Comparison of ENCODE assay signal across 23 mouse cellular contexts in genomic region chr11:79086787-79087186, GRCm38 (mm10). TPM values are rescaled to one million over a fixed set of nuclear protein-coding genes. Genes with fewer than 3 reads are reported as not detected.
A peak's percentile ranks its signal among the peaks of the same experiment; 100 is the strongest.
DNase-seq lines count a peak whose midpoint lies in the region; ATAC-seq lines count a peak whose summit lies in the region.
"Had no signal": no experiment of that assay in that cellular context is flagged by ENCODE, and none has a peak within 500 bp of the region (broad histone marks: within the 10 kb centered on the region; RNA-seq: fewer than 3 reads in every experiment).

No protein-coding gene starts in this region.

- WGBS in intestine, embryonic 16.5 days = 77% methylated on average over 12 of the region's 12 CpGs
- WGBS in intestine, embryonic 15.5 days = 84% methylated on average over 12 of the region's 12 CpGs
- 94% methylated on average over 12 of the region's 12 CpGs for WGBS in midbrain, embryonic 10.5 days
- 90% methylated on average over 12 of the region's 12 CpGs for WGBS in midbrain, embryonic 15.5 days

- H3K9me3 ChIP-seq in intestine, embryonic 16.5 days (ENCODE audit: control insufficient read depth, low read length) = no peaks in the 10 kb centered on the region
- no peaks in the 10 kb centered on the region for H3K9me3 ChIP-seq in intestine, embryonic 15.5 days
- no peaks in the 10 kb centered on the region for H3K9me3 ChIP-seq in midbrain, embryonic 10.5 days (replicated peaks)
- no peaks in the 10 kb centered on the region for H3K9me3 ChIP-seq in midbrain, embryonic 15.5 days
- H3K9me3 ChIP-seq in megakaryocyte, embryonic 14.5 days = no peaks in the 10 kb centered on the region
- H3K9me3 ChIP-seq: embryonic facial prominence, embryonic 12.5 days; forebrain, embryonic 13.5 days; liver, embryonic 13.5 days; midbrain, embryonic 12.5 days had no signal

- no peak overlapping the region for H3K9ac ChIP-seq in intestine, embryonic 16.5 days (ENCODE audit: low read depth, low read length)
- H3K9ac ChIP-seq in intestine, embryonic 15.5 days = no peak overlapping the region
- H3K9ac ChIP-seq in midbrain, embryonic 15.5 days = no peak overlapping the region
- H3K9ac ChIP-seq: embryonic facial prominence, embryonic 12.5 days; forebrain, embryonic 13.5 days; hindbrain, embryonic 14.5 days; liver, embryonic 13.5 days; midbrain, embryonic 12.5 days had no signal

- H3K27me3 ChIP-seq in intestine, embryonic 16.5 days (replicated peaks; ENCODE audit: control insufficient read depth, insufficient read depth, low read length) = no peaks in the 10 kb centered on the region
- no peaks in the 10 kb centered on the region for H3K27me3 ChIP-seq in intestine, embryonic 15.5 days (replicated peaks)
- no peaks in the 10 kb centered on the region for H3K27me3 ChIP-seq in midbrain, embryonic 10.5 days (ENCODE audit: low read depth, poor library complexity, severe bottlenecking)
- no peaks in the 10 kb centered on the region for H3K27me3 ChIP-seq in midbrain, embryonic 15.5 days (replicated peaks)
- no peaks in the 10 kb centered on the region for H3K27me3 ChIP-seq in megakaryocyte, embryonic 14.5 days (replicated peaks)
- H3K27me3 ChIP-seq: embryonic facial prominence, embryonic 12.5 days; forebrain, embryonic 13.5 days; midbrain, embryonic 12.5 days had no signal

- no peak overlapping the region for H3K4me3 ChIP-seq in intestine, embryonic 16.5 days (ENCODE audit: low read length)
- no peak overlapping the region for H3K4me3 ChIP-seq in intestine, embryonic 15.5 days (replicated peaks)
- H3K4me3 ChIP-seq in midbrain, embryonic 10.5 days = no peak overlapping the region
- no peak overlapping the region for H3K4me3 ChIP-seq in midbrain, embryonic 15.5 days
- H3K4me3 ChIP-seq in megakaryocyte, embryonic 14.5 days (replicated peaks) = peak overlapping the region; percentile 29
- H3K4me3 ChIP-seq: embryonic facial prominence, embryonic 12.5 days; forebrain, embryonic 13.5 days; liver, embryonic 13.5 days; midbrain, embryonic 12.5 days had no signal

- ATAC-seq in intestine, embryonic 16.5 days = peak; percentile 36
- no peak for ATAC-seq in intestine, embryonic 15.5 days
- ATAC-seq in midbrain, embryonic 15.5 days (replicated peaks) = no peak
- ATAC-seq: forebrain, embryonic 13.5 days had no signal

- no peak overlapping the region for H3K27ac ChIP-seq in intestine, embryonic 16.5 days (ENCODE audit: low read length)
- H3K27ac ChIP-seq in intestine, embryonic 15.5 days = no peak overlapping the region
- peak overlapping the region; percentile 28; the same call in 1 of the 2 replicates for H3K27ac ChIP-seq in midbrain, embryonic 10.5 days (replicated peaks)
- no peak overlapping the region for H3K27ac ChIP-seq in midbrain, embryonic 15.5 days
- H3K27ac ChIP-seq: embryonic facial prominence, embryonic 12.5 days; forebrain, embryonic 13.5 days; hindbrain, embryonic 14.5 days; kidney, postnatal 0 days; midbrain, embryonic 12.5 days had no signal

- no peak for DNase-seq in midbrain, embryonic 10.5 days (ENCODE audit: low spot score)
- DNase-seq in thymus, adult 18-20 months = no peak
- no peak for DNase-seq in thymus, postnatal 25 days
- DNase-seq: adrenal gland, adult 2 months; cerebellum, adult 18-20 months; cerebellum, postnatal 14 days; gastrocnemius, postnatal 25 days; heart, postnatal 4 days; kidney, adult 11 months; left cerebral cortex, postnatal 4 days; liver, embryonic 13.5 days; lung, postnatal 4 days; right cerebral cortex, postnatal 25 days; thymus, postnatal 14 days had no signal

- H3K36me3 ChIP-seq in intestine, embryonic 16.5 days (ENCODE audit: control insufficient read depth, insufficient read depth, low read length) = no peaks in the 10 kb centered on the region
- no peaks in the 10 kb centered on the region for H3K36me3 ChIP-seq in intestine, embryonic 15.5 days
- H3K36me3 ChIP-seq in midbrain, embryonic 10.5 days = no peaks in the 10 kb centered on the region
- H3K36me3 ChIP-seq in midbrain, embryonic 15.5 days (replicated peaks) = no peaks in the 10 kb centered on the region
- peaks cover 78% of the 10 kb centered on the region for H3K36me3 ChIP-seq in megakaryocyte, embryonic 14.5 days (replicated peaks; ENCODE audit: low read length)
- H3K36me3 ChIP-seq: embryonic facial prominence, embryonic 12.5 days; liver, embryonic 13.5 days; midbrain, embryonic 12.5 days had no signal

- H3K4me2 ChIP-seq in intestine, embryonic 16.5 days (ENCODE audit: low read depth, low read length) = no peak overlapping the region
- no peak overlapping the region for H3K4me2 ChIP-seq in intestine, embryonic 15.5 days (replicated peaks)
- H3K4me2 ChIP-seq in midbrain, embryonic 15.5 days = no peak overlapping the region
- H3K4me2 ChIP-seq: embryonic facial prominence, embryonic 12.5 days; forebrain, embryonic 13.5 days; hindbrain, embryonic 14.5 days; liver, embryonic 13.5 days; midbrain, embryonic 12.5 days had no signal

- H3K4me1 ChIP-seq in intestine, embryonic 16.5 days (ENCODE audit: control insufficient read depth, insufficient read depth, low read length) = peaks cover 50% of the 10 kb centered on the region
- H3K4me1 ChIP-seq in intestine, embryonic 15.5 days (replicated peaks) = peaks cover 35% of the 10 kb centered on the region
- H3K4me1 ChIP-seq in midbrain, embryonic 10.5 days = peaks cover 38% of the 10 kb centered on the region
- H3K4me1 ChIP-seq in midbrain, embryonic 15.5 days = peaks cover 11% of the 10 kb centered on the region
- peaks cover 100% of the 10 kb centered on the region for H3K4me1 ChIP-seq in megakaryocyte, embryonic 14.5 days

RNA-seq across cellular contexts. Expression of gene Ksr1, which starts 59.4 kb away (rescaled TPM):
- 4.1 and 4.6 TPM in 2 replicates for polyA plus RNA-seq in intestine, embryonic 16.5 days (2015; fragmentation: Nextera tagmentation; extraction: Ambion mirVana)
- polyA plus RNA-seq in intestine, embryonic 15.5 days (2015; fragmentation: Nextera tagmentation; extraction: Ambion mirVana) = 3.5 and 4.4 TPM in 2 replicates
- 1.7 and 2.5 TPM in 2 replicates for polyA plus RNA-seq in midbrain, embryonic 10.5 days (2016; fragmentation: Nextera tagmentation; extraction: Ambion mirVana)
- polyA plus RNA-seq in midbrain, embryonic 15.5 days (2015; fragmentation: Nextera tagmentation; extraction: Ambion mirVana) = 5.1 and 6.1 TPM in 2 replicates
- polyA plus RNA-seq in megakaryocyte, embryonic 14.5 days (2012; ENCODE audit: insufficient read depth, low replicate concordance) = 46.5 and 208 TPM in 2 replicates
